Mouse (Mus musculus): Measurements from ENCODE around the gene Galnt14.

The Galnt14 gene

DNA sequence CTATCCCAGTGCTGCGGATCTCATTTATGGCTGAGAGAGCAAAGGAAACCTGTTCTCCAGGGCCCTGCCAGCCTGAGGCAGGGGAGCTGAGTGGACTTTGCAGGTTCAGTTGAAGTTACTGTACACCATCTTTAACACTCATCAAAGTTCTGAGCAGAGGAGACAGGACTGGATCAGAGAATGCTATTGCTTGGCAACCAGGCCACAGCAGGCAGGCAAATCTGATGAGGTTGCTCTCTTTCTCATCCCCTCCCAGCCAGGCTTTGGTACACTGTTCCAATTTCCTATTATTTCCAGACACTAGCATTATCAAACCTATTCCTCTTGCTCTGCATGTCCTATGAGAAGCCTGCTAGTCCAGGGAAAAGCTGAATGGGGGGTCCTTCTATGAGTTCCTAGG lies 41.3 kb downstream of the Galnt14 start:
- in situ Hi-C loops (cut with MboI, MseI), result no loop called here

DNA sequence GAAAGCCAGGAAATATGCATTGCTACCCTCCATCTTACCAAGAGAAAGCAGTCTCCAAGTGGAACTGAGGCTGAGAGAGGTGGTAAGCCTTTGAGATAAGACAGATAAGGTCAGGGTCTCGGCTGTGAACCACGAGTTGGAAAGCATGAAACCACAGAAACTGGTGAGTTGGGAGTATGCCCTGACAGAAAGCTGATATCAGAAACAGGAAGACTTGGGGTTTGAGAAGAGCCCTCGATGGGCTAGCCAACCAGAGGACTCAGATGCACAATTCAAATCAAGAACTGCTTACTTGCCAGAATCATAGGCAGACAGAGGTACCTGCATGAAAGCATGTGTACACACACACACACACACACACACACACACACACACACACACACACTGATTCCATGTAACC lies 47.0 kb downstream of the Galnt14 start:
- in situ Hi-C loops (cut with MboI, MseI), result no loop called here

DNA sequence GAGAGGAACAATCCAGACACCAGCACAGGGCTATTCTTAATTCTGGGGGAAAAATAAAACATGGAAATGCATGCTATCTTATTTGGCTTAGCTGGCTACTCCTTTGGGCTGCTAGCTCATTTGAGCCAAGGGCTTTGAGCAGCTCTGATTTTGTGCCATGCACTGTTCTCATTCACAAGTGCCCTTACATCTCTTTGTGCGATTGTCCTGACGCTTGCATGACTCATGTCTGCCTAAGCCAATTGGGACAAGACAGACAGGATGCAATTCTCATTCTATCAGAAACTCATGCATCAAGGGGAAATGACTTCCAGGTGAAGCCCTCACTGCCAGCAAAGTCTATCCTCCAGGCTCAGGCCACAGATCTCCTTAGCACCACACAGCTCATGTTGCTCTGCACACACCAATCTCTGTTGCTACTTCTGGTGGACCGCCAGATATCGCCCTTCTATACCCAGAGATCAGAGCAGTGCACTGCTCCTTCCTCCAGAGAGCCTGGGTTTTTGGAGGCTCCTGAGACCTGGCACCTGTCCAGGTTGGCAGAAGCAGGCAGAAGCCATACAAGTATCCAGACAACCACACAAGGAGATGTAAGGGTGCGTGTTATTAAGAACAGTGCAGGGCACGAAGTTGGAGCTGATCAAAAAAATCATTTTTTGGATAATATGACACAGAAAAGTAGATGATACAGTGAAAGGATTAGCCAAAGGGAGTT lies 51.4 kb downstream of the Galnt14 start:
- in situ Hi-C loops (cut with MboI, MseI), result loop anchor here (10.0 kb wide), 1 partner anchor 1296 kb away; no protein-coding TSS in a partner anchor

DNA sequence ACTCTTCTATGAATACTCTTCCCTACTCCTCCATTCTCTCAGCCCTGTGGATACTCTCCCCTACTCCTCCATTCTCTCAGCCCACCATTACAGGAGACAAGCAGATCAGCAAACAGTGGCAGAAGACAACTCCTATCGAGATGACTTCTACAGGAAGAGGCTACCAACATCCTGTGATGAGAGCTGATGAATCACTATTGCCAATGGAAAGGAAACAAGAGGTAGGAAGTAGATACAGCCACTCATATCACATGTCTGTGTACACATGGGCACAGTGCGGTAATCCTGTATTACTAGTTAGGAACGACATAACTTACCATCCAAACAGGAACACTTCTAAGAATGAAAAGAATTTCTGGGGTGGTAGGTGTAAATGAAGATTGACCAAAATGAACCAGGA lies 53.9 kb downstream of the Galnt14 start:
- in situ Hi-C loops (cut with MboI, MseI), result loop anchor here (10.0 kb wide), 1 partner anchor 1298 kb away; no protein-coding TSS in a partner anchor

DNA sequence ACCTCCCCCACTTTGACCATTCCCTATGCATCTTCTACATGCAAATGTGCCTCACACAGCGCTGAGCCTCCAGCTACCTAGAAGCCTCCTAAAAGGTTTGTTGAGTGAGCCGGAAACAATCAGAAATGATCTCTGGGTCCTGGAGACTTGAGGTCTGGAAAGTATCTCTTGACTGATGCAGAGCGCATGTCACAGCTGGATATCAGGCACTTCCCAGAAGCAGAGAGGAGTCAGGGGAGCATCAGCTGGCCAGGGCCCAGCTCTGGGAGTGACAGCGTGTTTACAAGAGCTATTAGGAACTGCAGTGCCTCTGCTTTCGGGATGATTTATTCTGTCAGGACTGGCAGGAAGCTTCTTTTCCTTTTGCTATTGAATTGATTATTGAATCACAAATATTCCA lies 56.0 kb downstream of the Galnt14 start:
- in situ Hi-C loops (cut with MboI, MseI), result loop anchor here (10.0 kb wide), 1 partner anchor 1301 kb away; no protein-coding TSS in a partner anchor

- in situ Hi-C loops (cut with MboI, MseI), result no loop called here
Observed at GRCm38 (mm10) chr17:73649371-73649770, 60.9 kb downstream of the Galnt14 start.

GRCm38 (mm10) chr17:73641676-73642075 lies 68.6 kb downstream of the Galnt14 start:
- in situ Hi-C loops (cut with MboI, MseI), result no loop called here

DNA sequence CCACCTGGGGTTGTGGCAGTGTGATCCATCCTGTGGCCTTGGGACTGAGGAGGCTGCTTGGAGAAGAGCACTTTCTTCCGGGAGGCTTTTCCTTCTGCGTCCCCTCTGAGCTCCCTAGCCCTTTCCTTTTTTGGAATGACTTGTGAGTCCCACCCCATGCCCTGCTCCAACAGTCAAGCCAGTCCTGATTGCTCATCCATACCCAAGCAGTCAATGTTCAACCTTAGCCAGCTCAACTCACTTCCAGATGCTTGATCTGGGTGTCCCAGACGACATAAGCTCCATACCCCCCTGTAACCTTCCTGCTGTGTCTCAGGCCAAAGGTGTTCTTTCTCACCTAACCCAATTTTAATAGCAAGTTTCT lies 70.2 kb downstream of the Galnt14 start:
- in situ Hi-C loops (cut with MboI, MseI), result no loop called here

DNA sequence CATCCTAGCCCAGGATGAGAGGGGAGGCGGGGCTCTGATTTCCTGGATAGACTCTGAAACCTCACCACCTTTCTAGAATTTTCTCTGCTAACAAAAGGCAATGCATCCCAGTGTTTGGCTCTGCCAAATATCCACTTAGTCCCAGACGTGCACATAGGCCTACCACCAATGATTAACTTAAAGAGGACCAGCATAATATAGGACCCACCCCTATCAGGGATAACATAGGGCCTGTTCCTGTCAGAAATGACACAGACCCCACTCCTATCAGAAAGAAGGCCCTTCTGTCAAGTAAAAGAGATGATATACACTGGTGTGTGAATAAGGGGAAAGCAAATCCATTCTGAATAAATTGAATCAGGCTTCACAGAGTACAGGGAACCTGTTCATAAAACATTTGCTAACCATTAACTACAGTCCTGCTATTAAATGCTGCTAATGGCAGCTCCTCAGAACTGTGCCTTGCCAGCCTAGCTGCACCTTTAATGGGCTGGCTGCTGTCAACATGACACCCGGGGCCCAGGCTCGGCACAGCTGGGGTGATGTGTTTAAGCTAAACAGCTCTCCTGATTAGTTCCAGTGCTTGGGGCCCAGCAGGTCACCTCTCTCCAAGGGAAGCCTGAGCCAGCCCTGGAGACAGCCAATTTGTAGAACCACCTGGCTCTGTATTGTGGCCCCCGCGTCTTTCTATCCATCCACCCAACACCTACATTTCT lies 70.7 kb downstream of the Galnt14 start:
- in situ Hi-C loops (cut with MboI, MseI), result no loop called here

- in situ Hi-C loops (cut with MboI, MseI), result no loop called here
Observed at GRCm38 (mm10) chr17:73636988-73637387, 73.3 kb downstream of the Galnt14 start.

DNA sequence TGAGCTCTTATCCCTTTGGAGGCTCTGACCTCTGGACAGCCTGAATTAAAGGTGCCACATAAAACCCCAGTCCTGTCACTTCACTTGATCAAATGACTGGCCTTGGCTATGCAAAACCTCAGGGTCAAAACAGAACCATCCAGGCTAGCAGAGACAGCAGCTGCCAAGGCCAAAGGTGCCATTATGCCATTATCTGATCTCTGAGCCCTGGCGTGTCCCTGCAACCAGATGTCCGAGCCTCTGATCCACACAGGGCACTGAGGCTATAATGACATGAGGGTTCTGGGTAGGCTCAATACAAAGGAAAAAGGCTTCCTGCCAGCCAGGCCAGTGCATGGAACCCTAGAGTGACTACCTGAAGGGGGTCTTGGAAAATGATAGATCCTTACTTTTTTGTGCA lies 75.4 kb downstream of the Galnt14 start:
- in situ Hi-C loops (cut with MboI, MseI), result no loop called here

DNA sequence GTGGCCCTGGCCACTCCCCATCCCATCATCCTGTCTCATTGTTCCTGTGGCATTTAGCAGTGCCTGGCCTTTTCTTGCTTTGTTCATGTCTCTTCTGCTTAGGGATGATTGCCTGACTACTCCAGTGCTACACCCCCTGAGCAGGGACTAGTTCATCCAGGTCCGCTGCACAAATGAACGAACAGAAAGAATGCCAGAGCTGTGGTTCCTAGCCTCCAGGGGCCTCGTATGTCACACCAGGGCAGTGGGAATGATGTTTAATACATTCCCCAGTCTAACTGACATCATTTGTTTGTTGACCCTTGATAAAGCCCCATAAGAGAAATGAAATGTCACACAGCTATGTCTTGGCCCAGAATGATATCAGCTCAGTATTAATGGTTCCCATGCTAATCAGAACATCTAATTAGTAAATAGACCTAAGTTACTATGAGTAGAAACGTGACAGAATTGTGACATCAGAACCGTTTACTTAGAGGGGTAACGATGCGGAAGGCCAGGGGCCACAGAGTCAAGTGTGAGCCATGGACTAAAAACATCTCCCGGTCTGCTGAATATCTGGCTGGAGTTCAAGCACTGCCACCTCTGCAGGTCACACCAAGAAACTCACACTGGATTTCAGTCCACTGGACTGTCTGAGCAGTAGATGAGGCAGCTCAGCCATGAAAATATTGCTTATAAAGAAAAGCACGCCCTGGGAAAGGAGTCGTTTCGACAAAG lies 76.1 kb downstream of the Galnt14 start:
- in situ Hi-C loops (cut with MboI, MseI), result no loop called here

- in situ Hi-C loops (cut with MboI, MseI), result no loop called here
Observed at GRCm38 (mm10) chr17:73628263-73628914, 81.9 kb downstream of the Galnt14 start.

- in situ Hi-C loops (cut with MboI, MseI), result no loop called here
Observed at GRCm38 (mm10) chr17:73626912-73627311, 83.3 kb downstream of the Galnt14 start.

GRCm38 (mm10) chr17:73620049-73620448 lies 90.2 kb downstream of the Galnt14 start:
- in situ Hi-C loops (cut with MboI, MseI), result no loop called here

GRCm38 (mm10) chr17:73602552-73603478 lies 107.4 kb downstream of the Galnt14 start:
- in situ Hi-C loops (cut with MboI, MseI), result no loop called here

- in situ Hi-C loops (cut with MboI, MseI), result no loop called here
Observed at GRCm38 (mm10) chr17:73599923-73600322, 110.3 kb downstream of the Galnt14 start.

GRCm38 (mm10) chr17:73592081-73592480 lies 118.2 kb downstream of the Galnt14 start:
- in situ Hi-C loops (cut with MboI, MseI), result no loop called here

- in situ Hi-C loops (cut with MboI, MseI), result loop anchor here (10.0 kb wide), 1 partner anchor 183 kb away; the partner anchor contains the start of gene Capn13
Observed at GRCm38 (mm10) chr17:73587573-73587972, 122.7 kb downstream of the Galnt14 start.

DNA sequence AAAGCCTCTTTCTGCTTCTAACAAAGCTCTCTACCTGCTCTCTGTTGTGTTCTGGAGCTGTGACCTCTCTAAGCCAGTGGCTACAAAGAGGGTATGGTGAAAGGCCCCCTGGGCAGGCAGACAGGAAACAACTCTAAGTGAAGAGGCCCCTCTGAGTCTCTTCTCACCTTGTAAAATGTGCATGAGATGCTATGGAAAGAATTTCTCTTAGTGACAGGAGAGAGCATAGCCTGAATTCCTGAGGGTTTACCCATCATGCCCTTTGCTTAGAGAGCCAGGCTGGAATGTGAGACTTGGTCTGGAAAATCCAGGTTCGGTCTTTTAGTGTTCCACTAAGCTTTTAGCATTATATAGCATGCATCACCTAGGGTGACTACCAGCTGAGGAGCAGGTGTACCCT lies 136.1 kb downstream of the Galnt14 start:
- in situ Hi-C loops (cut with MboI, MseI), result loop anchor here (5.0 kb wide), 2 partner anchors 168 to 267 kb away; no protein-coding TSS in a partner anchor

DNA sequence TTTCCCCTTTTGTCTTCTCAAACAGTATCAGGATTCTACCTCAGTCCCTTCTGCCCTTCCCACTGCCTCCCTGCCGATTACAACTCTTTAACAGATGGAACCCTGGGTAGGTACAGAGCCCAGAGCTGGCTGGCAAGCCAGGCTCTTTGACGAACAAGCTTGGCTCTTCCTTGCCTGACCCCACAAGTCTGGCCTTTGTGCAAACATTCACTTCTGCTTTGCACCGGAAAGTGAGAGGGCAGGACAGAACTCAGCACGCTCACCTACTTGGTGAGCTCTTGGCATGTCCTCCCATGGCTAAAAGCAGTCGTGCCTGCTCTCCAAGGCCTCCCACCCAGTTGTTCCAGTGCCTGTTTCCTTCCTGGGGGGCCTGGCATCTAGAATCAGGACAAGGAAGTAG lies 137.4 kb downstream of the Galnt14 start:
- in situ Hi-C loops (cut with MboI, MseI), result loop anchor here (5.0 kb wide), 2 partner anchors 169 to 266 kb away; no protein-coding TSS in a partner anchor

All from T-helper 2 cell (primary cell).